Mouse (Mus musculus) CH12.LX (cell line): ENCODE results near the gene Arf3. TPM values are rescaled to one million over a fixed set of nuclear protein-coding genes. Genes with fewer than 3 reads are reported as not detected.
A peak's percentile ranks its signal among the peaks of the same experiment; 100 is the strongest.

Experiments
- DNase-seq: peaks from one replicate; pipeline ENCODE4 v3.0.0-alpha.2; 2013; ENCODE audit errors: extremely low read depth
- H3K27ac ChIP-seq: 2 replicates; pipeline ENCODE4 v1.5.1; 2012; ENCODE audit warnings: low read depth, mild to moderate bottlenecking, control low read depth, moderate library complexity; ENCODE audit not compliant: insufficient read depth
- H3K27me3 ChIP-seq: replicated peaks from 2 replicates; pipeline ENCODE3; 2012; ENCODE audit warnings: inconsistent platforms
- H3K36me3 ChIP-seq, 2 experiments: replicated peaks in 1 of 2; 2 replicates each; pipeline versions ENCODE3 to v1.6.1; 2012; ENCODE audit warnings: inconsistent platforms in 1 of 2, low read length in 1 of 2, mild to moderate bottlenecking in 1 of 2, mixed read lengths in 1 of 2, moderate library complexity in 1 of 2; ENCODE audit not compliant: control insufficient read depth in 1 of 2, insufficient read depth in 1 of 2
- H3K4me1 ChIP-seq, 2 experiments: 2 replicates each; pipeline ENCODE4 v1.6.1; 2012; ENCODE audit warnings: inconsistent platforms in 1 of 2, moderate library complexity in 1 of 2; ENCODE audit not compliant: insufficient read depth in 2 of 2, control insufficient read depth in 1 of 2
- H3K4me2 ChIP-seq: 2 replicates; pipeline ENCODE4 v1.6.1; 2012; ENCODE audit warnings: low read depth, mild to moderate bottlenecking, control low read depth; ENCODE audit not compliant: poor library complexity, insufficient read depth, severe bottlenecking
- H3K4me3 ChIP-seq, 3 experiments: fragments of 150-350 bp in 1 of 3; sonication (generic) in 1 of 3; replicated peaks in 1 of 3; 2 replicates each; pipeline versions ENCODE3 to v1.5.1; 2011 to 2012; ENCODE audit warnings: low read depth in 2 of 3, low read length in 2 of 3, mild to moderate bottlenecking in 2 of 3, moderate library complexity in 2 of 3, control low read depth in 1 of 3, improper control_type of control experiment in 1 of 3, inconsistent platforms in 1 of 3, mixed read lengths in 1 of 3; ENCODE audit not compliant: poor library complexity in 1 of 3
- H3K79me2 ChIP-seq: replicated peaks from 2 replicates; pipeline ENCODE4 v1.6.1; 2012; ENCODE audit warnings: mild to moderate bottlenecking, moderate library complexity; ENCODE audit not compliant: control insufficient read depth, poor library complexity, insufficient read depth, severe bottlenecking; ENCODE audit errors: extremely low read depth
- H3K9ac ChIP-seq: 2 replicates; pipeline ENCODE4 v1.6.1; 2012; ENCODE audit warnings: low read depth, mild to moderate bottlenecking, control low read depth, moderate library complexity; ENCODE audit not compliant: insufficient read depth
- H3K9me3 ChIP-seq: replicated peaks from 2 replicates; pipeline ENCODE3; 2012; ENCODE audit warnings: low read length, inconsistent platforms, mixed read lengths
- BHLHE40 ChIP-seq: IDR thresholded peaks from 2 replicates; pipeline ENCODE4 v1.6.1; 2011; ENCODE audit warnings: mild to moderate bottlenecking, low read depth, low read length, improper control_type of control experiment
- CHD1 ChIP-seq: IDR thresholded peaks from 2 replicates; pipeline ENCODE4 v1.6.1; 2012; ENCODE audit warnings: low read depth, low read length, improper control_type of control experiment, inconsistent platforms
- CTCF ChIP-seq, 2 experiments: IDR thresholded peaks in 1 of 2; conservative IDR thresholded peaks in 1 of 2; 2 replicates each; pipeline ENCODE4 v1.5.1; 2011 to 2012; ENCODE audit warnings: low read depth in 2 of 2, low read length in 2 of 2, improper control_type of control experiment in 1 of 2, inconsistent platforms in 1 of 2, mild to moderate bottlenecking in 1 of 2, moderate library complexity in 1 of 2
- ELF1 ChIP-seq: IDR thresholded peaks from 2 replicates; pipeline ENCODE4 v1.6.1; 2014; ENCODE audit warnings: low read depth, mild to moderate bottlenecking, inconsistent platforms, low read length, improper control_type of control experiment
- GABPA ChIP-seq: IDR thresholded peaks from 2 replicates; pipeline ENCODE4 v1.6.1; 2012; ENCODE audit warnings: low read depth, low read length, improper control_type of control experiment, inconsistent platforms; ENCODE audit not compliant: insufficient replicate concordance
- KAT2A ChIP-seq: IDR thresholded peaks from 2 replicates; pipeline ENCODE4 v1.6.1; 2012; ENCODE audit warnings: low read length, improper control_type of control experiment, inconsistent platforms; ENCODE audit not compliant: insufficient replicate concordance
- MAZ ChIP-seq: IDR thresholded peaks from 2 replicates; pipeline ENCODE4 v1.6.1; 2012; ENCODE audit warnings: low read depth, mild to moderate bottlenecking, inconsistent platforms, low read length, improper control_type of control experiment, moderate library complexity
- MXI1 ChIP-seq: IDR thresholded peaks from 2 replicates; pipeline ENCODE4 v1.6.1; 2011; ENCODE audit warnings: mild to moderate bottlenecking, low read depth, low read length, improper control_type of control experiment
- MYC ChIP-seq: IDR thresholded peaks from 2 replicates; pipeline ENCODE4 v1.6.1; 2011; ENCODE audit warnings: low read depth, mild to moderate bottlenecking, improper control_type of control experiment, low read length
- NELFE ChIP-seq: IDR thresholded peaks from 2 replicates; pipeline ENCODE4 v1.6.1; 2011; ENCODE audit warnings: low read depth, low read length, improper control_type of control experiment
- NRF1 ChIP-seq: IDR thresholded peaks from 2 replicates; pipeline ENCODE4 v1.6.1; 2014; ENCODE audit warnings: low read depth, mild to moderate bottlenecking, inconsistent platforms, low read length, improper control_type of control experiment, moderate library complexity
- PAX5 ChIP-seq: IDR thresholded peaks from 2 replicates; pipeline ENCODE4 v1.6.1; 2012; ENCODE audit warnings: low read length, inconsistent platforms, mixed read lengths
- RAD21 ChIP-seq: IDR thresholded peaks from 2 replicates; pipeline ENCODE4 v1.6.1; 2011; ENCODE audit warnings: low read depth, mild to moderate bottlenecking, low read length, improper control_type of control experiment, moderate library complexity
- RCOR1 ChIP-seq: conservative IDR thresholded peaks from 2 replicates; pipeline ENCODE4 v1.6.1; 2012; ENCODE audit warnings: low read depth, mild to moderate bottlenecking, inconsistent platforms, low read length, improper control_type of control experiment
- SIN3A ChIP-seq: IDR thresholded peaks from 2 replicates; pipeline ENCODE4 v1.6.1; 2012; ENCODE audit warnings: low read length, improper control_type of control experiment, inconsistent platforms
- SMC3 ChIP-seq: IDR thresholded peaks from 2 replicates; pipeline ENCODE4 v1.6.1; 2011; ENCODE audit warnings: low read depth, low read length, improper control_type of control experiment
- UBTF ChIP-seq: IDR thresholded peaks from 2 replicates; pipeline ENCODE4 v1.6.1; 2012; ENCODE audit warnings: low read depth, mild to moderate bottlenecking, inconsistent platforms, low read length, improper control_type of control experiment, moderate library complexity
- USF2 ChIP-seq: conservative IDR thresholded peaks from 2 replicates; pipeline ENCODE4 v1.6.1; 2011; ENCODE audit warnings: low read depth, low read length, improper control_type of control experiment
- ZC3H11A ChIP-seq: IDR thresholded peaks from 2 replicates; pipeline ENCODE4 v1.6.1; 2012; ENCODE audit warnings: low read depth, mild to moderate bottlenecking, inconsistent platforms, low read length, improper control_type of control experiment
- ZKSCAN1 ChIP-seq: IDR thresholded peaks from 2 replicates; pipeline ENCODE4 v1.6.1; 2012; ENCODE audit warnings: low read depth, inconsistent platforms, low read length, improper control_type of control experiment, borderline replicate concordance
- dilution Hi-C: fragments of 300-500 bp; cut with MboI; formaldehyde crosslinking; loops from 2 replicates; pipeline ENCODE4 v1.14.3; 2020; ENCODE audit warnings: low sequenced_read_pairs; ENCODE audit not compliant: extremely low pct_unique_long_range_greater_than_20kb, extremely low pct_ligation_motif_present
- in situ Hi-C: fragments of 300-500 bp; cut with MboI; formaldehyde crosslinking; loops from 3 replicates; pipeline ENCODE4 v1.14.3; 2019; ENCODE audit warnings: low sequenced_read_pairs, low pct_ligation_motif_present, low pct_unique_long_range_greater_than_20kb, mixed read lengths
- polyA plus RNA-seq: library from polyadenylated mRNA; unstranded; fragments of >175 nt; gene quantifications from 2 replicates; pipeline ENCODE4 v1.2.1, GENCODE M21; 2012; ENCODE audit warnings: low read depth; ENCODE audit not compliant: insufficient read length
- total RNA-seq, 2 experiments: library from RNA; depleted of rRNA; stranded (reverse); fragments of 300-350 nt in 1 of 2; fragments of >200 nt in 1 of 2; gene quantifications; 2 replicates each; pipeline ENCODE4 v1.2.3; 2012 to 2014

The Arf3 gene
- total and polyA plus RNA-seq, 3 experiments, result 32.5 to 182 (median 41.0) TPM

DNA sequence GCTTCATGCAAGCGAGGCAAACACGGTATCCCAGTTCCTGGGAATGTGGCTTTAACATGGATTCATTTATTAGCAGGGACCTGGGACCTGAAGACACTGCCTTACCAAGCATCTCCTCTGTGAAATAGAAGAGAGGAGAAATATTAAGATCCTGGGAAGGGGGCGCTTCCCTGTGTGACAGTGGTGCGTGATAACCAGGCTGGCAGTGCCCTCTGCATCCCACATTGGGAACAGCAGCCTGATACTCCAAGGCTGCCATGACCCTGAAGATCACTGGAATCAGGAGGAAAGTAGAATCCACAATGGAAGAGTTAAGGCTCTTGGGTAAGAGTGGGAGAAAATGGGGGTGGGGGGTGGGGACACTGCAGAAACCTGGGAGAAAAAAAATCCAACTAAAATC, 24.9 kb upstream of the Arf3 start:
- Histone ChIP-seq H3K4me3 (no peak overlapping the region), H3K4me2 (no peak overlapping the region), H3K79me2 (no peaks in the 10 kb centered on the region), H3K4me1 (peaks cover 18 to 27% of the 10 kb centered on the region in 2 experiments), H3K9me3 (peaks cover 28% of the 10 kb centered on the region), H3K27me3 (peaks cover 46% of the 10 kb centered on the region), H3K9ac (no peak overlapping the region), H3K27ac (no peak overlapping the region), H3K36me3 (no peaks in the 10 kb centered on the region)
- dilution Hi-C loops (no loop called here), in situ Hi-C loops (no loop called here)
- TF ChIP-seq SMC3 (peak; percentile 53), UBTF (no peak), CHD1 (no peak), MYC (no peak), RCOR1 (no peak), MAZ (no peak), USF2 (no peak), ELF1 (no peak), NELFE (no peak), ZC3H11A (no peak), RAD21 (peak; percentile 73), CTCF (conservative IDR thresholded peaks at IDR 0.05 in 1 of 2, IDR thresholded peaks at IDR 0.05 in 1 of 2; ENCODE audit: low read depth in 2 of 2, low read length in 2 of 2) (peak in 1 of 2 experiments; percentile 77; a peak in 2 of 4 replicates), NRF1 (no peak), BHLHE40 (no peak)
- no peak for DNase-seq

DNA sequence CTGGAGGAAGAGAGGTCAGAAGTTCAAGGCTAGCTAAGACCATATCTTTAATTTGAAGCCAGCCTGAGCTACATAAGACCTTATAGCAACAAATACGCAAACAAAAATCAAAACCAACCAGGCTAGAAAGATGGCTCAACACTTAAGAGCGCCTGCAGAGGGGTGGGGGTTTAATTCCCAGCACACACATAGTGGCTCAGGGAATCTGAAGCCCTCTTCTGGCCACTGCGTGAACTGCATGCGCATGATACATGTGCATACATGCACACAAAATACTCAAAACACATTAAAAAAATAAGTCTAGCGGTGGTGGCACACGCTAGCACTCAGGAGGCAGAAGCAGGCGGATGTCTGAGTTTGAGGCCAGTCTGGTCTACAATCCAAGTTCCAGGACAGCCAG, 22.7 kb upstream of the Arf3 start:
- H3K4me1 ChIP-seq, result peaks cover 5 to 15% of the 10 kb centered on the region in 2 experiments; a peak in 3 of 4 replicates
- H3K36me3 ChIP-seq, result no peaks in the 10 kb centered on the region
- H3K27me3 ChIP-seq, result peaks cover 26% of the 10 kb centered on the region
- H3K27ac ChIP-seq, result no peak overlapping the region
- DNase-seq, result peak; percentile 58
- in situ Hi-C loops, result no loop called here
- TF ChIP-seq GABPA (no peak), PAX5 (no peak), CTCF (conservative IDR thresholded peaks at IDR 0.05 in 1 of 2, IDR thresholded peaks at IDR 0.05 in 1 of 2; ENCODE audit: low read depth in 2 of 2, low read length in 2 of 2) (peak; percentile 62 to 81), KAT2A (no peak), NRF1 (no peak), ZC3H11A (no peak), SIN3A (no peak), RAD21 (peak; percentile 22), SMC3 (peak; percentile 44), MXI1 (no peak), ZKSCAN1 (no peak), UBTF (no peak), BHLHE40 (no peak)
- H3K4me2 ChIP-seq, result no peak overlapping the region
- dilution Hi-C loops, result no loop called here
- no peaks in the 10 kb centered on the region for H3K79me2 ChIP-seq
- no peak overlapping the region for H3K4me3 ChIP-seq
- no peak overlapping the region for H3K9ac ChIP-seq
- H3K9me3 ChIP-seq, result peaks cover 12% of the 10 kb centered on the region
